Mouse (Mus musculus) liver, adult 2 months (tissue): ENCODE results near the gene Slc4a1ap.

Experiments
- CTCF ChIP-seq: fragments of 200-500 bp; IDR thresholded peaks from 2 replicates; pipeline ENCODE4 v1.5.1; 2011; ENCODE audit warnings: low read depth, low read length, control low read depth
- POLR2A ChIP-seq: fragments of 200-500 bp; IDR thresholded peaks from 2 replicates; pipeline ENCODE4 v1.6.1; 2011; ENCODE audit warnings: low read length, control low read depth; ENCODE audit not compliant: insufficient read depth; ENCODE audit errors: extremely low read depth

GRCm38 (mm10) chr5:31480536-31480935, 46.3 kb upstream of the Slc4a1ap start:
- TF ChIP-seq CTCF (no peak), POLR2A (no peak)
